Mouse (Mus musculus): ENCODE results near the gene Atp2c2.

Gene Atp2c2

GRCm38 (mm10) chr8:119702965-119703364, 3.2 kb downstream of the Atp2c2 start:
- no peak for DNase-seq (ENCODE audit: extremely low spot score)

- no peak for DNase-seq (ENCODE audit: extremely low spot score)
Observed at GRCm38 (mm10) chr8:119707146-119707545, 7.3 kb downstream of the Atp2c2 start.

- no peak for DNase-seq (ENCODE audit: extremely low spot score)
Observed at GRCm38 (mm10) chr8:119708471-119708870, 8.7 kb downstream of the Atp2c2 start.

- DNase-seq (ENCODE audit: extremely low spot score): no peak
Observed at GRCm38 (mm10) chr8:119708878-119709702, 9.3 kb downstream of the Atp2c2 start.

GRCm38 (mm10) chr8:119709703-119710093, 9.9 kb downstream of the Atp2c2 start:
- DNase-seq (ENCODE audit: extremely low spot score): no peak

- no peak for DNase-seq (ENCODE audit: extremely low spot score)
Observed at GRCm38 (mm10) chr8:119712226-119712625, 12.4 kb downstream of the Atp2c2 start.

- DNase-seq (ENCODE audit: extremely low spot score): no peak
Observed at GRCm38 (mm10) chr8:119713421-119713820, 13.6 kb downstream of the Atp2c2 start.

GRCm38 (mm10) chr8:119715221-119715620, 15.4 kb downstream of the Atp2c2 start:
- no peak for DNase-seq (ENCODE audit: extremely low spot score)

GRCm38 (mm10) chr8:119716730-119717299, 17.0 kb downstream of the Atp2c2 start:
- DNase-seq (ENCODE audit: extremely low spot score): peak; percentile 27

GRCm38 (mm10) chr8:119717765-119718164, 18.0 kb downstream of the Atp2c2 start:
- DNase-seq (ENCODE audit: extremely low spot score): peak; percentile 17

GRCm38 (mm10) chr8:119719011-119719501, 19.2 kb downstream of the Atp2c2 start:
- DNase-seq (ENCODE audit: extremely low spot score): no peak

- DNase-seq (ENCODE audit: extremely low spot score): no peak
Observed at GRCm38 (mm10) chr8:119722348-119722747, 22.5 kb downstream of the Atp2c2 start.

GRCm38 (mm10) chr8:119723676-119724075, 23.9 kb downstream of the Atp2c2 start:
- no peak for DNase-seq (ENCODE audit: extremely low spot score)

GRCm38 (mm10) chr8:119724596-119724995, 24.8 kb downstream of the Atp2c2 start:
- DNase-seq (ENCODE audit: extremely low spot score): no peak

GRCm38 (mm10) chr8:119727093-119727492, 27.3 kb downstream of the Atp2c2 start:
- no peak for DNase-seq (ENCODE audit: extremely low spot score)

GRCm38 (mm10) chr8:119728351-119728895, 28.6 kb downstream of the Atp2c2 start:
- DNase-seq (ENCODE audit: extremely low spot score): no peak

- DNase-seq (ENCODE audit: extremely low spot score): no peak
Observed at GRCm38 (mm10) chr8:119732072-119732471, 32.3 kb downstream of the Atp2c2 start.

GRCm38 (mm10) chr8:119736348-119736917, 36.6 kb downstream of the Atp2c2 start:
- DNase-seq (ENCODE audit: extremely low spot score): no peak

- no peak for DNase-seq (ENCODE audit: extremely low spot score)
Observed at GRCm38 (mm10) chr8:119737093-119737900, 37.5 kb downstream of the Atp2c2 start.

GRCm38 (mm10) chr8:119738129-119738907, 38.5 kb downstream of the Atp2c2 start:
- no peak for DNase-seq (ENCODE audit: extremely low spot score)

GRCm38 (mm10) chr8:119740634-119741033, 40.8 kb downstream of the Atp2c2 start:
- no peak for DNase-seq (ENCODE audit: extremely low spot score)
